ENCODE assay signal across 16 mouse cellular contexts in genomic region chr1:169517376-169517892, GRCm38 (mm10). TPM values are rescaled to one million over a fixed set of nuclear protein-coding genes. Genes with fewer than 3 reads are reported as not detected.
DNase-seq lines count a peak whose midpoint lies in the region; ATAC-seq and TF ChIP-seq lines count a peak whose summit lies in the region.
"Had no signal": no experiment of that assay in that cellular context is flagged by ENCODE, and none has a peak within 500 bp of the region (broad histone marks: within the 10 kb centered on the region; RNA-seq: fewer than 3 reads in every experiment).

No protein-coding gene starts in this region.

- no peak for DNase-seq in liver, embryonic 14.5 days (ENCODE audit: low read depth in 3 of 3, low spot score in 3 of 3)
- DNase-seq in liver (no peak), ES-CJ7 (ENCODE audit: low read depth, low spot score) (peak; percentile 22), ZHBTc4 (ENCODE audit: low read depth, low spot score) (peak; percentile 27)
- peak; percentile 11 for DNase-seq in retina, postnatal 1 day
- no peak for DNase-seq in ovary, adult 18-20 months (ENCODE audit: low spot score)
- DNase-seq in spleen, postnatal 4 days (ENCODE audit: low spot score in 2 of 2), result no peak
- DNase-seq: gastrocnemius, postnatal 10 days; heart, postnatal 4 days; kidney, adult 11 months; thymus, adult 18-20 months had no signal

- H3K27me3 ChIP-seq in liver, embryonic 14.5 days (ENCODE audit: control insufficient read depth, insufficient read depth, low read length), result no peaks in the 10 kb centered on the region
- H3K27me3 ChIP-seq: embryonic facial prominence, embryonic 13.5 days; limb, embryonic 15.5 days had no signal

- no peaks in the 10 kb centered on the region for H3K9me3 ChIP-seq in liver, embryonic 14.5 days (ENCODE audit: control insufficient read depth, low read length)
- H3K9me3 ChIP-seq: embryonic facial prominence, embryonic 13.5 days; forebrain, embryonic 10.5 days; heart, embryonic 10.5 days; limb, embryonic 15.5 days had no signal

- no peaks in the 10 kb centered on the region for H3K4me1 ChIP-seq in liver, embryonic 14.5 days (replicated peaks; ENCODE audit: control insufficient read depth in 2 of 2, insufficient read depth in 2 of 2, low read length in 1 of 2)
- H3K4me1 ChIP-seq: embryonic facial prominence, embryonic 13.5 days; forebrain, embryonic 10.5 days; heart, embryonic 10.5 days; limb, embryonic 15.5 days had no signal

- no peak for TF ChIP-seq EP300 in liver, embryonic 14.5 days (IDR thresholded peaks at IDR 0.05; ENCODE audit: low read depth)

- no peak overlapping the region for H3K9ac ChIP-seq in liver, embryonic 14.5 days (replicated peaks)
- H3K9ac ChIP-seq: embryonic facial prominence, embryonic 13.5 days; limb, embryonic 15.5 days had no signal

- ATAC-seq in liver, embryonic 14.5 days (ENCODE audit: insufficient read depth), result no peak

- H3K4me2 ChIP-seq in liver, embryonic 14.5 days (ENCODE audit: low read depth), result no peak overlapping the region
- H3K4me2 ChIP-seq: embryonic facial prominence, embryonic 13.5 days; limb, embryonic 15.5 days had no signal

- peaks cover 51% of the 10 kb centered on the region for H3K36me3 ChIP-seq in liver, embryonic 14.5 days (replicated peaks; ENCODE audit: control insufficient read depth, insufficient read depth, low read depth)

- H3K4me3 ChIP-seq in liver, embryonic 14.5 days (ENCODE audit: insufficient read depth in 1 of 2, low read depth in 2 of 2, low read length in 2 of 2), result no peak overlapping the region
- H3K4me3 ChIP-seq: embryonic facial prominence, embryonic 13.5 days; forebrain, embryonic 10.5 days; heart, embryonic 10.5 days; limb, embryonic 15.5 days had no signal

- 92% methylated on average over 8 of the region's 8 CpGs for WGBS in liver, embryonic 14.5 days (ENCODE audit: insufficient replicate concordance)

- H3K27ac ChIP-seq in liver, embryonic 14.5 days, result no peak overlapping the region
- H3K27ac ChIP-seq: embryonic facial prominence, embryonic 13.5 days; forebrain, embryonic 10.5 days; heart, embryonic 10.5 days; limb, embryonic 15.5 days; macrophage had no signal

- TF ChIP-seq CTCF in liver, embryonic 14.5 days (IDR thresholded peaks at IDR 0.05; ENCODE audit: low read depth), result peak; percentile 58

RNA-seq across cellular contexts. Expression of gene Nuf2, which starts 13.8 kb away (rescaled TPM):
- 12.5 and 23.3 TPM in 2 replicates for polyA plus RNA-seq in liver, embryonic 14.5 days (2012; rRNA removed)
- polyA plus RNA-seq in liver, embryonic 14.5 days (2014; fragmentation: Nextera tagmentation; extraction: Ambion mirVana), result 43.3 and 45.4 TPM in 2 replicates

Comparison
In these comparisons a context has a peak if more than half of its experiments do, and no peak if none do; other contexts are left out.
1. DNase-seq: peak in ES-CJ7 (single experiment), ZHBTc4 (single experiment) and retina, postnatal 1 day (single experiment); none in liver, embryonic 14.5 days (0 of 3), liver (single experiment), ovary, adult 18-20 months (single experiment) and spleen, postnatal 4 days (0 of 2).